In genomic region chr1:164456731-164457130, GRCm38 (mm10) we compare ENCODE assay signal across 7 mouse cellular contexts. TPM values are rescaled to one million over a fixed set of nuclear protein-coding genes. Genes with fewer than 3 reads are reported as not detected.
DNase-seq lines count a peak whose midpoint lies in the region; ATAC-seq and TF ChIP-seq lines count a peak whose summit lies in the region.

No protein-coding gene starts in this region.

- 6% methylated on average over 8 of the region's 8 CpGs for WGBS in heart, postnatal 0 days
- 4% methylated on average over 8 of the region's 8 CpGs for WGBS in midbrain, embryonic 11.5 days

- H3K4me2 ChIP-seq in heart, postnatal 0 days (ENCODE audit: low read depth, low read length): peak overlapping the region; percentile 71
- H3K4me2 ChIP-seq in midbrain, embryonic 11.5 days: peak overlapping the region; percentile 78

- TF ChIP-seq EP300 in heart, postnatal 0 days (IDR thresholded peaks at IDR 0.05; ENCODE audit: low read depth): no peak

- ATAC-seq in megakaryocyte, adult 5-6 weeks (ENCODE audit: poor library complexity, severe bottlenecking): no peak
- ATAC-seq in heart, postnatal 0 days (ENCODE audit: insufficient read depth, low read depth): no peak
- ATAC-seq in midbrain, embryonic 11.5 days (ENCODE audit: low FRiP score): no peak
- no peak for ATAC-seq in granulocyte monocyte progenitor cell, adult 5-6 weeks (replicated peaks; ENCODE audit: poor library complexity, severe bottlenecking)
- ATAC-seq in inflammation-experienced regulatory T-cells, adult 6 months: no peak

- H3K9me3 ChIP-seq in megakaryocyte, embryonic 14.5 days: peaks cover 3% of the 10 kb centered on the region; the same call in 1 of the 2 replicates
- H3K9me3 ChIP-seq in heart, postnatal 0 days (replicated peaks; ENCODE audit: control insufficient read depth, low read length): no peaks in the 10 kb centered on the region
- H3K9me3 ChIP-seq in midbrain, embryonic 11.5 days (ENCODE audit: control insufficient read depth, low read length): no peaks in the 10 kb centered on the region

- no peaks in the 10 kb centered on the region for H3K36me3 ChIP-seq in megakaryocyte, embryonic 14.5 days (replicated peaks; ENCODE audit: low read length)
- peaks cover 19% of the 10 kb centered on the region for H3K36me3 ChIP-seq in heart, postnatal 0 days (replicated peaks; ENCODE audit: control insufficient read depth, insufficient read depth, low read length)
- peaks cover 7% of the 10 kb centered on the region; the same call in 1 of the 2 replicates for H3K36me3 ChIP-seq in midbrain, embryonic 11.5 days (ENCODE audit: control insufficient read depth, insufficient read depth, low read length)

- peak; percentile 78 for DNase-seq in cerebellum, adult 9-11 months
- peak; percentile 60 for DNase-seq in heart, postnatal 0 days (ENCODE audit: low spot score)
- DNase-seq in midbrain, embryonic 11.5 days (ENCODE audit: low spot score, missing footprints): no peak

- H3K27me3 ChIP-seq in megakaryocyte, embryonic 14.5 days (replicated peaks): peaks cover 82% of the 10 kb centered on the region
- H3K27me3 ChIP-seq in heart, postnatal 0 days (ENCODE audit: control insufficient read depth, insufficient read depth, low read length): no peaks in the 10 kb centered on the region
- peaks cover 6% of the 10 kb centered on the region; the same call in 1 of the 2 replicates for H3K27me3 ChIP-seq in midbrain, embryonic 11.5 days (ENCODE audit: control insufficient read depth, insufficient read depth, low read length)

- no peak for TF ChIP-seq CTCF in heart, postnatal 0 days (IDR thresholded peaks at IDR 0.05; ENCODE audit: low read depth)

- peak overlapping the region; percentile 97 for H3K27ac ChIP-seq in heart, postnatal 0 days (ENCODE audit: low read depth)
- no peak overlapping the region for H3K27ac ChIP-seq in midbrain, embryonic 11.5 days (ENCODE audit: low read depth, low read length)

- H3K9ac ChIP-seq in heart, postnatal 0 days (replicated peaks; ENCODE audit: low read depth, low read length): peak overlapping the region; percentile 91
- H3K9ac ChIP-seq in midbrain, embryonic 11.5 days (ENCODE audit: low read length): peak overlapping the region; percentile 73

- H3K4me1 ChIP-seq in megakaryocyte, embryonic 14.5 days: peaks cover 25% of the 10 kb centered on the region
- H3K4me1 ChIP-seq in heart, postnatal 0 days (ENCODE audit: control insufficient read depth, insufficient read depth): peaks cover 26% of the 10 kb centered on the region
- H3K4me1 ChIP-seq in midbrain, embryonic 11.5 days (ENCODE audit: control insufficient read depth, insufficient read depth, low read length): peaks cover 29% of the 10 kb centered on the region

- H3K4me3 ChIP-seq in megakaryocyte, embryonic 14.5 days (replicated peaks): peak overlapping the region; percentile 59
- peak overlapping the region; percentile 67 for H3K4me3 ChIP-seq in heart, postnatal 0 days (ENCODE audit: low read depth, low read length)
- peak overlapping the region; percentile 64 for H3K4me3 ChIP-seq in midbrain, embryonic 11.5 days (ENCODE audit: low read depth, low read length)

RNA-seq across cellular contexts. Expression of gene Atp1b1, which starts 1.4 kb away (rescaled TPM):
- 1.8 TPM in 1 of 2 replicates, not detected in the other for polyA plus RNA-seq in megakaryocyte, embryonic 14.5 days (2012; ENCODE audit: insufficient read depth, low replicate concordance)
- 9.8 and 12.9 TPM in 2 replicates for total RNA-seq in megakaryocyte, adult 5-6 weeks (2015)
- 7.7 and 9.9 TPM in 2 replicates for total RNA-seq in megakaryocyte, adult 5-6 weeks (2017)
- 149 and 175 TPM in 2 replicates for total RNA-seq in heart, postnatal 0 days (2014; rRNA removed; ENCODE audit: low replicate concordance)
- 308 TPM in 2 replicates for polyA plus RNA-seq in heart, postnatal 0 days (2015; fragmentation: Nextera tagmentation; extraction: Ambion mirVana)
- polyA plus RNA-seq in midbrain, embryonic 11.5 days (2014; fragmentation: Nextera tagmentation; extraction: Ambion mirVana): 35.5 and 36.7 TPM in 2 replicates
- total RNA-seq in granulocyte monocyte progenitor cell, adult 5-6 weeks (2014; fragmentation: Nextera tagmentation): 7.5 and 8.7 TPM in 2 replicates
- 5.6 and 8.1 TPM in 2 replicates for total RNA-seq in granulocyte monocyte progenitor cell, adult 5-6 weeks (2017)
- polyA plus RNA-seq in inflammation-experienced regulatory T-cells, adult 6 months (2017; shearing (Covaris generic)): 1 to 10 TPM in 2 of 3 experiments, under 1 TPM in 1; 0.19 to 3.4 (median 2.4) TPM
